Mouse (Mus musculus) neural tube, embryonic 13.5 days (tissue): ENCODE data around the gene Zc3hav1. TPM values are rescaled to one million over a fixed set of nuclear protein-coding genes. Genes with fewer than 3 reads are reported as not detected.
A peak's percentile ranks its signal among the peaks of the same experiment; 100 is the strongest.

ENCODE experiments used
- ATAC-seq: fragments of 200-750 bp; cut with Nextera tagmentation; 2 replicates; pipeline ENCODE4 v1.8.0; 2017; ENCODE audit warnings: low read depth, mild to moderate bottlenecking, moderate TSS enrichment, moderate library complexity
- H3K27ac ChIP-seq: fragments of 300-500 bp; sonication (generic); replicated peaks from 2 replicates; pipeline ENCODE4 v1.5.1; 2015; ENCODE audit warnings: moderate library complexity, mild to moderate bottlenecking, inconsistent platforms
- H3K27me3 ChIP-seq: fragments of 300-500 bp; sonication (generic); 2 replicates; pipeline ENCODE4 v1.6.1; 2015; ENCODE audit warnings: mild to moderate bottlenecking, inconsistent platforms
- H3K36me3 ChIP-seq: fragments of 300-500 bp; sonication (generic); 2 replicates; pipeline ENCODE4 v1.6.1; 2015; ENCODE audit warnings: mild to moderate bottlenecking, inconsistent platforms
- H3K4me1 ChIP-seq: fragments of 300-500 bp; sonication (generic); replicated peaks from 2 replicates; pipeline ENCODE4 v1.6.1; 2015; ENCODE audit warnings: inconsistent platforms
- H3K4me2 ChIP-seq: fragments of 300-500 bp; sonication (generic); 2 replicates; pipeline ENCODE4 v1.6.1; 2015; ENCODE audit warnings: inconsistent platforms, mild to moderate bottlenecking, moderate library complexity
- H3K4me3 ChIP-seq: fragments of 300-500 bp; sonication (generic); 2 replicates; pipeline ENCODE4 v1.5.1; 2015; ENCODE audit warnings: mild to moderate bottlenecking, inconsistent platforms
- H3K9ac ChIP-seq: fragments of 300-500 bp; sonication (generic); 2 replicates; pipeline ENCODE4 v1.6.1; 2015; ENCODE audit warnings: moderate library complexity, mild to moderate bottlenecking, inconsistent platforms
- H3K9me3 ChIP-seq: fragments of 300-500 bp; sonication (generic); 2 replicates; pipeline ENCODE4 v1.6.1; 2016; ENCODE audit warnings: inconsistent platforms
- WGBS: fragments of 180-500 bp; shearing (Covaris S2); methylation state at CpG from one replicate; pipeline ENCODE4 v1.1.7; 2015; 5-methylcytosine and 5-hydroxymethylcytosine counted together
- polyA plus RNA-seq: library from polyadenylated mRNA; unstranded; fragments of >200 nt; fragmentation: Nextera tagmentation; extraction: Ambion mirVana; gene quantifications from 2 replicates; pipeline ENCODE4 v1.2.1, GENCODE M21; 2015

Gene Zc3hav1
- polyA plus RNA-seq, 1 experiment from 2014 or later = 1.3 TPM

GRCm38 (mm10) chr6:38348811-38349453, 5.5 kb downstream of the Zc3hav1 start:
- ATAC-seq = no peak
- Histone ChIP-seq H3K4me3 (no peak overlapping the region), H3K36me3 (no peaks in the 10 kb centered on the region), H3K4me2 (no peak overlapping the region), H3K9me3 (no peaks in the 10 kb centered on the region), H3K4me1 (peaks cover 8% of the 10 kb centered on the region), H3K27me3 (peaks cover 44% of the 10 kb centered on the region), H3K9ac (no peak overlapping the region), H3K27ac (no peak overlapping the region)
- WGBS = 93% methylated on average over 6 of the region's 6 CpGs

DNA sequence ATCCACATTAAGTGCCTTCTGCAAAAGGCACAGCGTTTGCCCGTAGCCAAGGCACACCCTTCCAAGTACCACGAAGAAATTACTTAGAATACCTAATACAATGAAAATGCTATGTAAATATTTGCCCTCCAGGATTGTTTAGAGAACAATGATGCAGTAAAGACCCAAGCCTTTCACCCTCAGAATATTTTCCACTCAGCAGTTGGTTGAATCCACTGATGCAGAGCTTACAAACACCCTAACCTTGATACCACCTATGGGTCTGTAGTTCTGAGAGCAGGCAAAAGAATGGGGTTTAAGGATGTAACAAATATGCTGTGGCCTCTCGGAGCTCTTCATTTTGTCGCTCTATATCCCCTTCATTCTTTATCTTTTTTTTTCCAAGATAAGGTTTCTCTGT, 6.5 kb downstream of the Zc3hav1 start:
- H3K9ac ChIP-seq = no peak overlapping the region
- no peaks in the 10 kb centered on the region for H3K36me3 ChIP-seq
- H3K9me3 ChIP-seq = no peaks in the 10 kb centered on the region
- WGBS = 77% methylated on average over 5 of the region's 5 CpGs
- H3K27me3 ChIP-seq = peaks cover 33% of the 10 kb centered on the region
- no peak for ATAC-seq
- H3K4me2 ChIP-seq = no peak overlapping the region
- H3K27ac ChIP-seq = no peak overlapping the region
- H3K4me1 ChIP-seq = no peaks in the 10 kb centered on the region
- no peak overlapping the region for H3K4me3 ChIP-seq

DNA sequence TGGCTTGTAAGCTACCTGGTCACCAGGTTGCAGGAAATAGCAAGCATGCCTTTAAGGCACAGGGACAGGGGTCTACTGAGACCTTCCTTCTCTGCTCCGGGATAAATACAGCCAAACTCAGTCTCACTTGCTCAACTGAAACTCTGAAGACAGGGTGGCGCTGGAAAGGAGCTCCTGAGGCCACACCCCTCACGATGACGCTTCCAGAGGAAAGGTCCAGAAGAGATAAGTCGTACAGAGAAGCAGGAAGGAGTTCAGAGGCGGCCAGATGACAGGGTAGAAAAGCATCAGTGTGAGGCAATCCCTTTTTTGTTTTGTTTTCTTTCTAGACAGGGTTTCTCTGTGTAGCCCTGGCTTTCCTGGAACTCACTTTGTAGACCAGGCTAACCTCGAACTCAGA, 8.6 kb downstream of the Zc3hav1 start:
- Histone ChIP-seq H3K4me2 (no peak overlapping the region), H3K36me3 (no peaks in the 10 kb centered on the region), H3K4me3 (no peak overlapping the region), H3K9me3 (no peaks in the 10 kb centered on the region), H3K27ac (no peak overlapping the region), H3K4me1 (no peaks in the 10 kb centered on the region), H3K9ac (no peak overlapping the region), H3K27me3 (peaks cover 13% of the 10 kb centered on the region)
- ATAC-seq = no peak
- WGBS = 52% methylated on average over 7 of the region's 7 CpGs

- Histone ChIP-seq H3K4me2 (no peak overlapping the region), H3K36me3 (no peaks in the 10 kb centered on the region), H3K4me3 (no peak overlapping the region), H3K27ac (no peak overlapping the region), H3K27me3 (no peaks in the 10 kb centered on the region), H3K4me1 (no peaks in the 10 kb centered on the region), H3K9ac (no peak overlapping the region), H3K9me3 (no peaks in the 10 kb centered on the region)
- 89% methylated on average over 7 of the region's 7 CpGs for WGBS
- no peak for ATAC-seq
Observed at GRCm38 (mm10) chr6:38344006-38344670, 10.3 kb downstream of the Zc3hav1 start.

GRCm38 (mm10) chr6:38343581-38343980, 10.8 kb downstream of the Zc3hav1 start:
- no peaks in the 10 kb centered on the region for H3K27me3 ChIP-seq
- H3K4me2 ChIP-seq = no peak overlapping the region
- no peaks in the 10 kb centered on the region for H3K9me3 ChIP-seq
- no peak overlapping the region for H3K27ac ChIP-seq
- no peaks in the 10 kb centered on the region for H3K36me3 ChIP-seq
- 42% methylated on average over 3 of the region's 3 CpGs for WGBS
- H3K4me1 ChIP-seq = no peaks in the 10 kb centered on the region
- H3K4me3 ChIP-seq = no peak overlapping the region
- ATAC-seq = no peak
- H3K9ac ChIP-seq = no peak overlapping the region

GRCm38 (mm10) chr6:38342666-38342992, 11.8 kb downstream of the Zc3hav1 start:
- ATAC-seq = no peak
- WGBS = 87% methylated on average over 8 of the region's 8 CpGs
- H3K4me2 ChIP-seq = no peak overlapping the region
- no peaks in the 10 kb centered on the region for H3K9me3 ChIP-seq
- H3K4me1 ChIP-seq = no peaks in the 10 kb centered on the region
- no peaks in the 10 kb centered on the region for H3K27me3 ChIP-seq
- no peak overlapping the region for H3K27ac ChIP-seq
- H3K36me3 ChIP-seq = no peaks in the 10 kb centered on the region
- H3K9ac ChIP-seq = no peak overlapping the region
- no peak overlapping the region for H3K4me3 ChIP-seq

DNA sequence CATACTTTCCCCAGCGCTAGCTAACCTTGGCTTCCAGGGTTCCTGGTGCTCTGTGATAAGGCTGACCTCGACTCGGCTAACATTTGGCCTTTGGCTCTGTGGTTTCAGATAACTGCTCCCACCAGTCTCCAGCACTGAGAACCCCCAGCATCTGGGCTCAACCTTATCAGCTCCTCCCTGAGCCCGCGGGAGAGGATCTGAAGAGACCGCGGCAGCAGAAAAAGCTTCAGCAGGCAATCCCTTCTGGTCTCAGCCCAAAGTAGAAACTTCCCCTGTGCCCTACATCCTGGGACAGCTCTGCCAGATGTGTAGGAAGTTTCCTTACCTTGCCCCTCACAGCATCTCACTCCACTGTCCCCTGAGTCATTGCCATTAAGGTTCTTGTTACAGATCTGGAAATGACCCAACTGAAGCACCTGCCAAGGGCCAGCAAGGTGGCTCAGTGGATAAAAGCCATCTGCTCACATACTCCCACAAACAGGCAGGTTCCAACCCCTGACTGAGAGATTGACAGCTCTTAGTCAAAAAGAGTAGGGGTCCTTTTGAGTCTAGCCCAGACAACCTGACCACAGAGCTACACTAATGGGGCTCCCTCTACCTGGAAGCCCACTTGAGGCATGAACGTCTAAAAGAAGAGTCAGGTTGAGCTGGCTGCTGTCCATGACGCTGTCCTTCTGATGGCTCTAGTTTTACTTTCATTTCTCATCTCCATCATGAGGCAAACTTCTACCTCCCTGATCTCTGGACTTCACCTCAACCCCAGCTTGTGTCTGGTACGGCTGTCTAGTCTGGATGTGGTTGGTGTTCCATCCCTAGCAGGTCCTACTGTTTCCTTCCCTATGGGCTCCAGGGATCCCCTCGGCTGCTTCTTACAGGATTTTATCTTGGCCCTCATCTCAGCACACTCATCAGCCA, 12.4 kb downstream of the Zc3hav1 start:
- Histone ChIP-seq H3K4me1 (no peaks in the 10 kb centered on the region), H3K9me3 (no peaks in the 10 kb centered on the region), H3K4me2 (no peak overlapping the region), H3K4me3 (no peak overlapping the region), H3K36me3 (no peaks in the 10 kb centered on the region), H3K27ac (no peak overlapping the region), H3K9ac (no peak overlapping the region), H3K27me3 (no peaks in the 10 kb centered on the region)
- 78% methylated on average over 11 of the region's 11 CpGs for WGBS
- ATAC-seq = no peak

- WGBS = 73% methylated on average over 2 of the region's 2 CpGs
- no peaks in the 10 kb centered on the region for H3K4me1 ChIP-seq
- H3K4me2 ChIP-seq = no peak overlapping the region
Observed at GRCm38 (mm10) chr6:38339078-38339477, 15.3 kb downstream of the Zc3hav1 start.

DNA sequence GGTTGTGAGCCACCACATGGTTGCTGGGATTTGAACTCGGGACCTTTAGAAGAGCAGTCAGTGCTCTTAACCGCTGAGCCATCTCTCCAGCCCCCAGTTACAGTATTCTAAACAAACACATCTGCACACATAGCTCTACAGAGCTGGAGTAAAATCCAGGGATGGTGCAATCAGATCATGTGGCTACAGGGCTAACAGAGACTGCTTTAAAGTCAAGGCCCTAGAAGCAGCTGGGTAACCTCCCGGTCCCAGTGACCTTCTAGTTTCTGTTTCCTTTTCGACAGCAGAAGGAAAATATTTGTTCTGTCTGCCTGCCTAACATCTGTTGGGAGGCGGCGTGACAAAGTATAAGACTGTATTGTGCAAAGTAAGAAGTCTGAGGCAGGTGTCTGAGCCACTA, 16.5 kb downstream of the Zc3hav1 start:
- H3K9ac ChIP-seq = no peak overlapping the region
- WGBS = 86% methylated on average over 6 of the region's 6 CpGs
- H3K27ac ChIP-seq = no peak overlapping the region
- ATAC-seq = no peak
- no peaks in the 10 kb centered on the region for H3K36me3 ChIP-seq
- no peaks in the 10 kb centered on the region for H3K27me3 ChIP-seq
- no peaks in the 10 kb centered on the region for H3K9me3 ChIP-seq
- no peaks in the 10 kb centered on the region for H3K4me1 ChIP-seq
- no peak overlapping the region for H3K4me2 ChIP-seq
- H3K4me3 ChIP-seq = no peak overlapping the region

More at GRCm38 (mm10) chr6:38339078-38339477, 15.3 kb downstream of the Zc3hav1 start:
- Histone ChIP-seq H3K9ac (no peak overlapping the region), H3K9me3 (no peaks in the 10 kb centered on the region), H3K4me3 (no peak overlapping the region), H3K36me3 (no peaks in the 10 kb centered on the region), H3K27ac (no peak overlapping the region), H3K27me3 (no peaks in the 10 kb centered on the region)
- ATAC-seq = no peak

GRCm38 (mm10) chr6:38337166-38337705, 17.2 kb downstream of the Zc3hav1 start:
- 93% methylated on average over 4 of the region's 4 CpGs for WGBS
- no peak overlapping the region for H3K4me3 ChIP-seq
- ATAC-seq = no peak
- no peaks in the 10 kb centered on the region for H3K27me3 ChIP-seq
- H3K36me3 ChIP-seq = no peaks in the 10 kb centered on the region
- H3K4me1 ChIP-seq = no peaks in the 10 kb centered on the region
- no peak overlapping the region for H3K27ac ChIP-seq
- no peaks in the 10 kb centered on the region for H3K9me3 ChIP-seq
- H3K4me2 ChIP-seq = no peak overlapping the region
- no peak overlapping the region for H3K9ac ChIP-seq

- H3K4me2 ChIP-seq = no peak overlapping the region
- H3K27me3 ChIP-seq = no peaks in the 10 kb centered on the region
- H3K36me3 ChIP-seq = no peaks in the 10 kb centered on the region
- H3K4me3 ChIP-seq = no peak overlapping the region
- H3K9me3 ChIP-seq = no peaks in the 10 kb centered on the region
- WGBS = 80% methylated on average over 6 of the region's 6 CpGs
- no peak overlapping the region for H3K9ac ChIP-seq
- no peak overlapping the region for H3K27ac ChIP-seq
- no peaks in the 10 kb centered on the region for H3K4me1 ChIP-seq
- ATAC-seq = no peak
Observed at GRCm38 (mm10) chr6:38335264-38335663, 19.1 kb downstream of the Zc3hav1 start.

DNA sequence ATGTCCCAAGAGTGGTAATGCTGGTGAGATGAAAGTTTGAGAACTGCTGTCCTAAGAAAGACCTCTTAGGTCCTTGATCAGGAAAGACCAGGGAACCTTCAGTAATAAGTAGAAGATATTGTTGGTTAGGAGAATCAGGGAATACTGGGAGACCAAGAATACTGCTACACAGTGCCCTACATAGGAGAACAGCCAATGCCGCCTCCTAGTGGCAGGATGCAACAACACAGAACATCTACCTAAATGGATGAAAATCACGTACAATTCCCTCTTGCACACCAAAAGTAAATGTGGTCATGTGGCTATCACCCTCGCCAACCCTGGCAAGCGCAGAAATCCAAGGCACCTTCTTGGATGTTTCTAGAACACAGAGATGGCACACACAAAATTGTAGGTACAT, 27.8 kb downstream of the Zc3hav1 start:
- 22% methylated on average over 4 of the region's 4 CpGs for WGBS
- Histone ChIP-seq H3K4me3 (no peak overlapping the region), H3K4me2 (no peak overlapping the region), H3K27ac (no peak overlapping the region), H3K9ac (no peak overlapping the region), H3K36me3 (no peaks in the 10 kb centered on the region), H3K9me3 (no peaks in the 10 kb centered on the region), H3K27me3 (no peaks in the 10 kb centered on the region), H3K4me1 (no peaks in the 10 kb centered on the region)
- peak; percentile 59; the same call in 1 of the 2 replicates for ATAC-seq
